Mouse (Mus musculus) liver, embryonic 15.5 days (tissue): ENCODE results near the gene Itm2b. TPM values are rescaled to one million over a fixed set of nuclear protein-coding genes. Genes with fewer than 3 reads are reported as not detected.
A peak's percentile ranks its signal among the peaks of the same experiment; 100 is the strongest.

Source experiments
- ATAC-seq: fragments of 200-750 bp; cut with Nextera tagmentation; 2 replicates; pipeline ENCODE4 v1.8.0; 2017; ENCODE audit warnings: moderate number of reproducible peaks, mild to moderate bottlenecking, moderate library complexity; ENCODE audit not compliant: insufficient read depth
- H3K27ac ChIP-seq: fragments of 300-500 bp; sonication (generic); replicated peaks from 2 replicates; pipeline ENCODE4 v1.5.1; 2015; ENCODE audit warnings: mild to moderate bottlenecking, inconsistent platforms
- H3K27me3 ChIP-seq: fragments of 300-500 bp; sonication (generic); 2 replicates; pipeline ENCODE4 v1.6.1; 2015; ENCODE audit warnings: mild to moderate bottlenecking, inconsistent platforms
- H3K36me3 ChIP-seq: fragments of 300-500 bp; sonication (generic); replicated peaks from 2 replicates; pipeline ENCODE4 v1.6.1; 2015; ENCODE audit warnings: moderate library complexity, mild to moderate bottlenecking, inconsistent platforms
- H3K4me1 ChIP-seq: fragments of 300-500 bp; sonication (generic); replicated peaks from 2 replicates; pipeline ENCODE4 v1.6.1; 2015; ENCODE audit warnings: inconsistent platforms
- H3K4me2 ChIP-seq: fragments of 300-500 bp; sonication (generic); 2 replicates; pipeline ENCODE4 v1.6.1; 2015; ENCODE audit warnings: moderate library complexity, mild to moderate bottlenecking, inconsistent platforms
- H3K4me3 ChIP-seq: fragments of 300-500 bp; sonication (generic); replicated peaks from 2 replicates; pipeline ENCODE4 v1.5.1; 2015; ENCODE audit warnings: mild to moderate bottlenecking, inconsistent platforms
- H3K9ac ChIP-seq: fragments of 300-500 bp; sonication (generic); 2 replicates; pipeline ENCODE4 v1.6.1; 2015; ENCODE audit warnings: moderate library complexity, mild to moderate bottlenecking, inconsistent platforms
- H3K9me3 ChIP-seq: fragments of 300-500 bp; sonication (generic); replicated peaks from 2 replicates; pipeline ENCODE4 v1.6.1; 2016; ENCODE audit warnings: inconsistent platforms
- WGBS: fragments of 180-500 bp; shearing (Covaris S2); methylation state at CpG from one replicate; pipeline ENCODE4 v1.1.7; 2015; ENCODE audit warnings: mixed read lengths; ENCODE audit not compliant: insufficient replicate concordance; 5-methylcytosine and 5-hydroxymethylcytosine counted together
- polyA plus RNA-seq: library from polyadenylated mRNA; unstranded; fragments of >200 nt; fragmentation: Nextera tagmentation; extraction: Ambion mirVana; gene quantifications from 2 replicates; pipeline ENCODE4 v1.2.1, GENCODE M21; 2015

Itm2b gene
- polyA plus RNA-seq, 1 experiment from 2014 or later = 524 TPM

DNA sequence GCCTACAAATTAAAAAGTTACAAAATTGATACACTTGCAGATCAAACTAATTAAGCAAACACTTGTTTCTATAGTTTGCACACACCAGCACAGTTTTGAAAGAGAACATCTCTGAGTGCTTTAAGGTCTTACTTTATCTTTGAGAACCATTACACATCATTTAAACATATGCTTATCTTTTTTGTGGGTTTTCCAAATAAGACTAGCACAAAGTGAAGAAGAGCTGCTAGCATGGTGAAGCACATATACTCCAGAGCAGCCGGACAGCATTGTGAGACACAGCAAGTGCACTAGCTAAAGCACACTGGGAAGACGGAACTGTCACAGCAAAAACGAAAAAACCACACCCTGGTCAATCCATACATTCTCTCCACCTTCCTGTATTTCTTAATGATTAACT is 62.9 kb downstream of the Itm2b start:
- Histone ChIP-seq H3K4me1 (peaks cover 60% of the 10 kb centered on the region), H3K27ac (peak overlapping the region; percentile 85), H3K9me3 (no peaks in the 10 kb centered on the region), H3K4me2 (peak overlapping the region; percentile 83), H3K27me3 (no peaks in the 10 kb centered on the region), H3K36me3 (peaks cover 20% of the 10 kb centered on the region), H3K9ac (peak overlapping the region; percentile 30), H3K4me3 (peak overlapping the region; percentile 98)
- WGBS = 3% methylated on average over 3 of the region's 3 CpGs
- ATAC-seq = peak; percentile 24

DNA sequence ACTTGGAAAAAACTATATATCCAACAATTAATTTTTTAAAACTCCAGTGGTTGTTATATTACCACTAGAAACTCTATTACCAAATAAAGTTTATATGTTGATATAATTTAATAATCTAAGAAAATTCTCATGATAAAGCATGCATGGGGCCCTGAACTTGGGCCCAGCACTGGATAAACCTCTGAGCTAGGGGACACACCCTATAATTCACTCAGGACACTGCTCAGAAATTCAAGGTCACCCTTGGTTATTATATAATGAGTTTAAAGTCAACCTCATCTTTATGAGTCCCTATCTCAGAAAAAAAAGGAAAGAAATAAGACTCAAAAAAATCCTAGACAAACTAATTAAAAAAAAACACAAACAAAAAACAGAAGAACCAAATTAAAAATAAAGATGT is 68.2 kb downstream of the Itm2b start:
- H3K27ac ChIP-seq = no peak overlapping the region
- H3K27me3 ChIP-seq = no peaks in the 10 kb centered on the region
- ATAC-seq = no peak
- H3K4me3 ChIP-seq = no peak overlapping the region
- H3K4me2 ChIP-seq = no peak overlapping the region
- H3K36me3 ChIP-seq = peaks cover 25% of the 10 kb centered on the region
- H3K4me1 ChIP-seq = peaks cover 57% of the 10 kb centered on the region
- H3K9ac ChIP-seq = no peak overlapping the region
- H3K9me3 ChIP-seq = no peaks in the 10 kb centered on the region

DNA sequence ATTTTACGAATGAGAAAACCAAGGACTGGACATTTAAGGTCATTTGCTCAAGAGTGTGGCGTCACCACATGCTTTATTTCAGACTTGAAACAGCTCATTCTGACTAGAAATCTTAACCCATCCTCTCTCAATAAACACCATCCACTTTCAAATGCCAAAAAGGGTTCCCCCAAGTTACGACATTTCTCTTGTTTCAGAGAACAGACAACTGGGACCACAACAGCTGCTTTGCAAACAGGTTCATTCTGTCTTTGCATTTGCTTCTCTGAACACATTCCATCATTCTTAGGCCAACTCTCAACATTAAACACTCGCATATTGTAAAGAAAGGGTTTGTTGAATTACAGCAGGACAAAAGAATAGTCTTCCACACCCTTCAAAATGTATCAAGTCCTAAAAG is 71.2 kb downstream of the Itm2b start:
- H3K9ac ChIP-seq = no peak overlapping the region
- no peaks in the 10 kb centered on the region for H3K9me3 ChIP-seq
- no peak for ATAC-seq
- H3K4me1 ChIP-seq = peaks cover 39% of the 10 kb centered on the region
- no peak overlapping the region for H3K4me2 ChIP-seq
- WGBS = 78% methylated on average over 4 of the region's 4 CpGs
- no peaks in the 10 kb centered on the region for H3K27me3 ChIP-seq
- peaks cover 12% of the 10 kb centered on the region for H3K36me3 ChIP-seq
- no peak overlapping the region for H3K27ac ChIP-seq
- H3K4me3 ChIP-seq = no peak overlapping the region

DNA sequence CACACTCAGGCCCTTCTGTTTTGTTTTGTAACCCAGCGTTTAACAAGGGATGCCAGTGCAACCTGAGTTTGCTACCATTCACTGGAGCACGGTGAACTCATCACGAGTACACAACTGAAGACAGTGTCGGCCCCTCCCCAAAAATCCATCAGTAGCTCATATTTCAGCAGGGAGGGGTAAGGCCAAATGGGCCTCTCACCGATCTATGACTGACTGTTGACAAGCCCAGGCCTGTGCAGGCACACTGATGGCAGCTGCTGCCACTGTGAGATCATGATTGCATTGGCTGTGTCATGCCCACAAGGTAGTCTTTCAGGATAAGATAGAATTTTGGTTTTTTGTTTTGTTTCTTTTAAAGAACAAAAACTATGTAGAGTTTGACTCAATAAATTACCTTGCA is 71.7 kb downstream of the Itm2b start:
- WGBS = 44% methylated on average over 5 of the region's 5 CpGs
- Histone ChIP-seq H3K4me3 (no peak overlapping the region), H3K4me2 (no peak overlapping the region), H3K27me3 (no peaks in the 10 kb centered on the region), H3K36me3 (peaks cover 7% of the 10 kb centered on the region), H3K9me3 (no peaks in the 10 kb centered on the region), H3K4me1 (peaks cover 35% of the 10 kb centered on the region), H3K27ac (no peak overlapping the region), H3K9ac (no peak overlapping the region)
- peak; percentile 62; the same call in 1 of the 2 replicates for ATAC-seq

DNA sequence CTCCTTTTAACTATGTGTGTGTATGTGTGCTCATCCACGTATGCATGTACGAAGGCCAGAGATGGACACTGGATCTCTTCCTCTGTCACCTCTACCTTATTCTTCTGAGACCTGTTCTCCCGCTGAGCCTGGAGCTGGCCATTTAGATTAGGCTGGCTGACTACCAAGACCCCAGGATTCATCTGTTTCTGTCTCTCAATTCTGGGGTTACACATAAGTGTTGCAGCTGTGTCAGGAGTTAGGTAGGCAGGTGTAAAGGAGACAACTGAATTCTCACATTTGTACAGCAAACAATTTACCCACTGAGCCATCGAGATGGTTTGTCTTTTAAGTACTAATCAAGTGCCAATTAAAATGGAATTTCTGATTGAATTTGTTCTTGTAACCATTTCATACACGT is 72.2 kb downstream of the Itm2b start:
- H3K4me1 ChIP-seq = peaks cover 34% of the 10 kb centered on the region
- WGBS = 83% methylated on average over 5 of the region's 5 CpGs
- ATAC-seq = no peak
- no peaks in the 10 kb centered on the region for H3K9me3 ChIP-seq
- no peak overlapping the region for H3K27ac ChIP-seq
- no peak overlapping the region for H3K9ac ChIP-seq
- no peak overlapping the region for H3K4me3 ChIP-seq
- peaks cover 6% of the 10 kb centered on the region; the same call in 1 of the 2 replicates for H3K36me3 ChIP-seq
- no peaks in the 10 kb centered on the region for H3K27me3 ChIP-seq
- no peak overlapping the region for H3K4me2 ChIP-seq

Other genes starting within 250 kb of the Itm2b start
- 4.8 and 4.9 TPM in 2 replicates for gene Lpar6, start 147.4 kb downstream of the Itm2b start, polyA plus RNA-seq
- 21.4 and 23.4 TPM in 2 replicates for gene Rb1, start 59.5 kb downstream of the Itm2b start, polyA plus RNA-seq
- gene Med4, start 124.7 kb upstream of the Itm2b start, polyA plus RNA-seq = 29.3 and 29.4 TPM in 2 replicates
- gene Sucla2, start 140.0 kb upstream of the Itm2b start, polyA plus RNA-seq = 45.5 and 48.3 TPM in 2 replicates
- gene Nudt15, start 163.0 kb upstream of the Itm2b start, polyA plus RNA-seq = 2.6 and 3.1 TPM in 2 replicates